Mouse (Mus musculus) thymus, adult 2 months (tissue): ENCODE measurements at regions not wholly inside any gene's neighbourhood (a gene's known extent, or its start where the extent isn't known, plus 50 kb on each side); places are given as distances from the start of the nearest gene placed in this dataset.

Experiments
- CTCF ChIP-seq: fragments of 200-500 bp; IDR thresholded peaks from 2 replicates; pipeline ENCODE4 v1.5.1; 2012; ENCODE audit warnings: mild to moderate bottlenecking, control low read depth, low read length, moderate library complexity, borderline replicate concordance; ENCODE audit not compliant: control insufficient read depth, poor library complexity, insufficient read depth; ENCODE audit errors: extremely low read depth
- POLR2A ChIP-seq: fragments of 200-500 bp; IDR thresholded peaks from 2 replicates; pipeline ENCODE4 v1.6.1; 2012; ENCODE audit warnings: mild to moderate bottlenecking, low read length, control low read depth, moderate library complexity; ENCODE audit not compliant: control insufficient read depth, poor library complexity, insufficient read depth; ENCODE audit errors: extremely low read depth

DNA sequence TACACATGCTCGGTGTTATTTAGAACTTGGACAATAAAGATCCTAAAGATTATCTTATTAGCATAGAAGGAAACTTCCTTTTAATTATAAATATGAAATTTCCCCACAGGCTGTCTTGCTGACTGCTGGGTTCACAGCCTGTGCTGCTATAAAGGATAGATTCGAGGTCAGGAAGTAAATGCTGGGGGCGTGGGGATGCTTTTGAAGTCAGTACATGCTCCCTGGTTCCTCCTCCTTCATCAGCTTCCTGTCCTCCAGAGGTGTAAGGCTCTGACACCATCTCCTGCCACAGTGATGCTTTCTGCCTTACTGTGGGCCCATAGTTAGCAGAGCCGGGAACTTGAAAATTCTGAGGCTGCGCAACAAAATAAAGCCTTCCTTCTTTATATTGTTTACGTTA, 175.6 kb upstream of the Slc7a11 start:
- no peak for TF ChIP-seq POLR2A
- no peak for TF ChIP-seq CTCF
